Mouse (Mus musculus): ENCODE data around the gene Ebp. TPM values are rescaled to one million over a fixed set of nuclear protein-coding genes. Genes with fewer than 3 reads are reported as not detected.

The Ebp gene
- polyA plus RNA-seq, 1 experiment from 2014 or later: 25.5 TPM

DNA sequence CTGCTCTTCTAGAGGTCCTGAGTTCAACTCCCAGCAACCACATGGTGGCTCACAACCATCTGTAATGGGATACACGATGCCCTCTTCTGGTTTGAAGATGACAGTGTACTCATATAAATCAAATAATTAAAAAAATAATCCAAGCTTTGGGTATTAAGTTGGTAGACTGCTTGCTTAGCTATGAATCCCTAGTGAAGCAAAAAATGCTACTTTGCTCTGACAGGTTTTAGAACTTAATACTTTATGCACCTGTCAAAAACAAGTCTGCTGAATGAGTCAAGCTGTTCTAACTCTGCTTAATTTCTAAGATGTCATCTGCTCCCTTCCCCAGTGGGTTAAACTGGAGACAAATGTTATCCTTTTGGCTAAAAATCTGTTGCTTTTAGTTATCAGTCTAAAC, 53.8 kb downstream of the Ebp start:
- no peak overlapping the region for H3K27ac ChIP-seq (ENCODE audit: low read length)
- H3K27me3 ChIP-seq (replicated peaks; ENCODE audit: control insufficient read depth, insufficient read depth, low read length): no peaks in the 10 kb centered on the region
- no peak overlapping the region for H3K4me2 ChIP-seq (ENCODE audit: low read length)
- H3K9ac ChIP-seq (replicated peaks; ENCODE audit: low read depth, low read length): no peak overlapping the region
- no peak overlapping the region for H3K4me3 ChIP-seq (replicated peaks; ENCODE audit: low read length)
- H3K36me3 ChIP-seq (ENCODE audit: control insufficient read depth, insufficient read depth): peaks cover 13% of the 10 kb centered on the region
- peaks cover 9% of the 10 kb centered on the region for H3K4me1 ChIP-seq (replicated peaks; ENCODE audit: control insufficient read depth, insufficient read depth, low read length)
- 64% methylated on average over 1 of the region's 1 CpGs for WGBS
- H3K9me3 ChIP-seq (ENCODE audit: control insufficient read depth, low read length): no peaks in the 10 kb centered on the region
- no peak for ATAC-seq

DNA sequence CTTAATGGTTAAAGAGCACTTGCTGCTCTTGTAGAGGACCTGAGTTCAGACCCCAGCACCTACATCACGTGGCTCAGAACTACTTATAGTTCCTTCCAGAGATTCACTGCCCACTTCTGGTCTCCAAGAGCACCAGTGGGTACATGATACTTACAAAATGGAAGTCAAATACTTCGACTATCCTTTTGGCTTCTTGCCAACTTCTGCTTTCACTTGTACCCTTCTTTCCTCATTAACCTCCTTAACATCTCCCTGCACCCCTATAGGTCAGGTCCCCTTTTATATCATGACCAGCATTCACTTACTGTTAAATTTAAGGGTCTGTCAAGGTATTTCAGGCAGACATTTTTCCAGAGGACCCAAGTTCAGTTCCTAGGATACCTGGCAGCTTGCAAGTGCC, 57.4 kb downstream of the Ebp start:
- no peak for ATAC-seq
- no peaks in the 10 kb centered on the region for H3K27me3 ChIP-seq (replicated peaks; ENCODE audit: control insufficient read depth, insufficient read depth, low read length)
- no peak overlapping the region for H3K9ac ChIP-seq (replicated peaks; ENCODE audit: low read depth, low read length)
- WGBS: 42% methylated on average over 2 of the region's 2 CpGs
- peaks cover 5% of the 10 kb centered on the region; the same call in 1 of the 2 replicates for H3K4me1 ChIP-seq (replicated peaks; ENCODE audit: control insufficient read depth, insufficient read depth, low read length)
- no peak overlapping the region for H3K4me2 ChIP-seq (ENCODE audit: low read length)
- no peaks in the 10 kb centered on the region for H3K9me3 ChIP-seq (ENCODE audit: control insufficient read depth, low read length)
- H3K36me3 ChIP-seq (ENCODE audit: control insufficient read depth, insufficient read depth): peaks cover 1% of the 10 kb centered on the region; the same call in 1 of the 2 replicates
- H3K4me3 ChIP-seq (replicated peaks; ENCODE audit: low read length): no peak overlapping the region
- no peak overlapping the region for H3K27ac ChIP-seq (ENCODE audit: low read length)

Other genes starting within 250 kb of the Ebp start
- gene Hdac6, start 245.6 kb downstream of the Ebp start, polyA plus RNA-seq (2015; fragmentation: Nextera tagmentation; extraction: Ambion mirVana): 53.2 and 59.8 TPM in 2 replicates
- not detected in 2 replicates for gene Gata1, start 215.4 kb downstream of the Ebp start, polyA plus RNA-seq (2015; fragmentation: Nextera tagmentation; extraction: Ambion mirVana)
- gene Glod5, start 175.0 kb downstream of the Ebp start, polyA plus RNA-seq (2015; fragmentation: Nextera tagmentation; extraction: Ambion mirVana): 0.33 and 0.39 TPM in 2 replicates
- 48.1 and 48.6 TPM in 2 replicates for gene Suv39h1, start 118.8 kb downstream of the Ebp start, polyA plus RNA-seq (2015; fragmentation: Nextera tagmentation; extraction: Ambion mirVana)
- not detected in 2 replicates for gene Was, start 103.0 kb downstream of the Ebp start, polyA plus RNA-seq (2015; fragmentation: Nextera tagmentation; extraction: Ambion mirVana)
- 58.0 and 68.5 TPM in 2 replicates for gene Wdr13, start 60.6 kb downstream of the Ebp start, polyA plus RNA-seq (2015; fragmentation: Nextera tagmentation; extraction: Ambion mirVana)
- 357 and 393 TPM in 2 replicates for gene Rbm3, start 47.6 kb downstream of the Ebp start, polyA plus RNA-seq (2015; fragmentation: Nextera tagmentation; extraction: Ambion mirVana)
- gene Tbc1d25, start 17.3 kb downstream of the Ebp start, polyA plus RNA-seq (2015; fragmentation: Nextera tagmentation; extraction: Ambion mirVana): 25.0 and 27.1 TPM in 2 replicates
- 42.7 and 51.8 TPM in 2 replicates for gene Porcn, start 13.0 kb upstream of the Ebp start, polyA plus RNA-seq (2015; fragmentation: Nextera tagmentation; extraction: Ambion mirVana)
- gene Ftsj1, start 58.9 kb upstream of the Ebp start, polyA plus RNA-seq (2015; fragmentation: Nextera tagmentation; extraction: Ambion mirVana): 48.3 and 55.4 TPM in 2 replicates
- 36.0 and 41.8 TPM in 2 replicates for gene Slc38a5, start 77.6 kb upstream of the Ebp start, polyA plus RNA-seq (2015; fragmentation: Nextera tagmentation; extraction: Ambion mirVana)
- not detected in 2 replicates for gene Ssxb10, start 133.9 kb upstream of the Ebp start, polyA plus RNA-seq (2015; fragmentation: Nextera tagmentation; extraction: Ambion mirVana)
- gene Ssxb9, start 173.5 kb upstream of the Ebp start, polyA plus RNA-seq (2015; fragmentation: Nextera tagmentation; extraction: Ambion mirVana): not detected in 2 replicates
- not detected in 2 replicates for gene Ssxb1, start 219.8 kb upstream of the Ebp start, polyA plus RNA-seq (2015; fragmentation: Nextera tagmentation; extraction: Ambion mirVana)

Data from forebrain, embryonic 16.5 days (tissue).